Mouse (Mus musculus): ENCODE measurements around the gene Clec11a. TPM values are rescaled to one million over a fixed set of nuclear protein-coding genes. Genes with fewer than 3 reads are reported as not detected.

Gene Clec11a
- polyA plus RNA-seq, 1 experiment from 2014 or later, result 3.8 TPM

DNA sequence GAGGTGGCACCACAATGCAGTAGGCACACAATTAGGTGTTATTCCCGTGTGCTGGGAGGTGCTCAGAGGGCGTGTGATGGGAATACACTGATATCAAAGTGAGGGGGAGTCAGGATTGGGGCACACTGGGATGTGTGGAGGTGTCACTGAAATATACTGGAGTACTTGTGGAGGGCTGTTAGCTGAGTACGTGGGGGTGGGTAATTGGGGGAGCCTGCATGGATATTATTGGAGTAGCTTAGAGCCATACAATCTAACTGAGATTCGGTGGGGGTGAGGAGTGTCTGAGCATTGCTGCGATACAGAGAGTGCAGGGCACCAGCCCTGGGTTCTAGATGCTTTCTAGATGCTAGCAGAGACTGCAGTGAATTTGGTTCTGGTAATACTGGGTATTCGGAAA is 33.5 kb upstream of the Clec11a start:
- no peak for ATAC-seq
- no peak overlapping the region for H3K4me3 ChIP-seq (ENCODE audit: low read depth, low read length)
- WGBS, result 56% methylated on average over 6 of the region's 6 CpGs
- no peak overlapping the region for H3K4me2 ChIP-seq (replicated peaks; ENCODE audit: low read depth)
- no peak overlapping the region for H3K9ac ChIP-seq (ENCODE audit: low read depth, low read length)
- TF ChIP-seq CTCF (IDR thresholded peaks at IDR 0.05; ENCODE audit: low read depth), result no peak
- no peaks in the 10 kb centered on the region for H3K9me3 ChIP-seq (ENCODE audit: control insufficient read depth)
- no peaks in the 10 kb centered on the region for H3K4me1 ChIP-seq (replicated peaks; ENCODE audit: control insufficient read depth, insufficient read depth, low read length)
- H3K36me3 ChIP-seq (ENCODE audit: control insufficient read depth, insufficient read depth), result no peaks in the 10 kb centered on the region
- peaks cover 40% of the 10 kb centered on the region for H3K27me3 ChIP-seq (replicated peaks; ENCODE audit: control insufficient read depth, insufficient read depth, low read length)
- H3K27ac ChIP-seq (ENCODE audit: low read depth, low read length), result no peak overlapping the region

DNA sequence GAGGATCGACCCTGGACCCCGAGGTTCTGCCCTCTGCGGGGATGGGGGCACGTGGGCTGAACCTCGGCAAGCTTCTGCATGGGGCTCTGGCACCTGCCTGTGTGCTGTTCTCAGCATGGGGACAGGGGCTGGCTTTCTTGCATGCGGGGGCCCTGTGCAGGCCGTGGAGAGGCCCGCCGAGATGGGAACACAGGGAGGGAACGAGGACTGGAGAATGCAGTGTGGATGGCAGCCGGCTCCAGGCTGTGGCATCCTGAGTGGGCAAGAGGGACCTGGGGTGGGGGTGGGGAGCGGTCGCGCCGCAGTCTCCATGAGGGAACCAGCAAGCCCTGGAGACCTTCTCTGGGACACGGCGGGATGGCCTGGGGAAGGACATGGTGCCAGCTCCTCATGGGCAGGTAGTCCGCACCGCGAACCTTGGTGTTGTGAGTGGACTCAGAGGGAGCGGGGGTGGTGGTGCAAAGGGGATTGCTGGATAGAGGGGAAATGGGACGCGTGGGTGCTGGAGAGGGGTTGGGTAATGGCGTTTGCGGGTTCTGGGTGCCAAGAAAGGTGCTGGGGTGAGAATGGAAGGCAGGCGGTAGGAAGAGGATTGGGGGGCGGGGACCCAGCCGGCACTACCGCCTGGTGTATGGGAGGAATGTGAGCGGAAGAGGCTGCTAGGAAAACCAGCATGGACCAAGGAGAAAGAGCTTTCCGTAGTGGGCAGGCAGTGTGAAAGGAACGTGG is 30.6 kb upstream of the Clec11a start:
- H3K4me1 ChIP-seq (replicated peaks; ENCODE audit: control insufficient read depth, insufficient read depth, low read length), result no peaks in the 10 kb centered on the region
- H3K4me2 ChIP-seq (replicated peaks; ENCODE audit: low read depth), result no peak overlapping the region
- no peak overlapping the region for H3K9ac ChIP-seq (ENCODE audit: low read depth, low read length)
- no peaks in the 10 kb centered on the region for H3K36me3 ChIP-seq (ENCODE audit: control insufficient read depth, insufficient read depth)
- H3K9me3 ChIP-seq (ENCODE audit: control insufficient read depth), result no peaks in the 10 kb centered on the region
- no peak for TF ChIP-seq CTCF (IDR thresholded peaks at IDR 0.05; ENCODE audit: low read depth)
- no peak overlapping the region for H3K4me3 ChIP-seq (ENCODE audit: low read depth, low read length)
- H3K27ac ChIP-seq (ENCODE audit: low read depth, low read length), result no peak overlapping the region
- WGBS, result 6% methylated on average over 32 of the region's 32 CpGs
- no peak for ATAC-seq
- H3K27me3 ChIP-seq (replicated peaks; ENCODE audit: control insufficient read depth, insufficient read depth, low read length), result peaks cover 53% of the 10 kb centered on the region

DNA sequence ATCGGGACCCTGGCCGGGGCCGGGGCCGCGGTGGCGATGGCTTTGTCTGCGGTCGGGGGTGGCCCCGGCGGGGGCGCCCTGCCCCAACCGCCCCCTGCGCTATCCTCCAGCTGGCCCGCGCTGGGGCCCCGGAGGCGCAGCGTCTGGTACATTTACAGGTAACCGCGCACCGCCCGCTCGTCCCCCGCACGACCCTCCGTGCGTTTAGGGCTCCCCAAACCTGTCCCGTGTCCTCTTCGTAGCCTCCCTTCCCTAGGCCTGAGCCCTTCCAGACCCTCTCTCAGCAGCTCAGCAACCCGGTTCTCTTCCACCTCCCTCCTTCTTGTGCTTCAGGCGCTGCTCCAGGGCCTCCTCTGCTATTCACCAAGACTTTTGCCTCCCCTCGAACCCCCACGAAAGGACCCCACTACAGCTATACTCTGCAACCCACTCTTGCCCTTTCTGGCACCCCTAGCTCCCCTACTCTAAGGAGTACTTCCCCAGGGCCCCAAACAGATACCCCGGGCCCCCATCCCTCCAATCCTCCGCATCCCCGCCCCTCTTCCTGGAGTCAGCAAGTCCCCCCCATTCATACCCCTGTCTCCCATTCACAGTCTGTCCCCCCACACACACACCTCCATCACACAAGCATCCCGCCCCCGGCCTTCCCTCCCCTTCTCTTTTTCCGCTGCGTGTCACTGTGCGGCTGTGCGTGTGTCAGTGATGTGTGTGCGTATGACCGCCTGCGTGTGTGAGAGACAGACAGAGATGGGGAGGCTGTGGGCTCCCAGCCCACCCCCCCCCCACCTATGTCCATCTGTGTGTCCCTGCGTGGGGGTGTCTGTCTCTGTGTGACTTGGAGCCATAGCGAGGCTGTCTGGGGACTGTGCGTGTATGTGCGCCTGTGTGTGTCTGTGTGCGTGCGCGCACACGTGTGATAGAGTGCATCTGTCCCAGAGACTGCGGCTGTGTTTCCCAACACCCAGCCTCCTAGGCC is 29.6 kb upstream of the Clec11a start:
- peak overlapping the region; percentile 54 for H3K4me2 ChIP-seq (replicated peaks; ENCODE audit: low read depth)
- no peak for TF ChIP-seq CTCF (IDR thresholded peaks at IDR 0.05; ENCODE audit: low read depth)
- peaks cover 53% of the 10 kb centered on the region for H3K27me3 ChIP-seq (replicated peaks; ENCODE audit: control insufficient read depth, insufficient read depth, low read length)
- no peaks in the 10 kb centered on the region for H3K36me3 ChIP-seq (ENCODE audit: control insufficient read depth, insufficient read depth)
- H3K9ac ChIP-seq (ENCODE audit: low read depth, low read length), result no peak overlapping the region
- H3K9me3 ChIP-seq (ENCODE audit: control insufficient read depth), result no peaks in the 10 kb centered on the region
- 5% methylated on average over 51 of the region's 54 CpGs for WGBS
- no peak for ATAC-seq
- H3K4me1 ChIP-seq (replicated peaks; ENCODE audit: control insufficient read depth, insufficient read depth, low read length), result no peaks in the 10 kb centered on the region
- no peak overlapping the region for H3K27ac ChIP-seq (ENCODE audit: low read depth, low read length)
- peak overlapping the region; percentile 20; the same call in 1 of the 2 replicates for H3K4me3 ChIP-seq (ENCODE audit: low read depth, low read length)

DNA sequence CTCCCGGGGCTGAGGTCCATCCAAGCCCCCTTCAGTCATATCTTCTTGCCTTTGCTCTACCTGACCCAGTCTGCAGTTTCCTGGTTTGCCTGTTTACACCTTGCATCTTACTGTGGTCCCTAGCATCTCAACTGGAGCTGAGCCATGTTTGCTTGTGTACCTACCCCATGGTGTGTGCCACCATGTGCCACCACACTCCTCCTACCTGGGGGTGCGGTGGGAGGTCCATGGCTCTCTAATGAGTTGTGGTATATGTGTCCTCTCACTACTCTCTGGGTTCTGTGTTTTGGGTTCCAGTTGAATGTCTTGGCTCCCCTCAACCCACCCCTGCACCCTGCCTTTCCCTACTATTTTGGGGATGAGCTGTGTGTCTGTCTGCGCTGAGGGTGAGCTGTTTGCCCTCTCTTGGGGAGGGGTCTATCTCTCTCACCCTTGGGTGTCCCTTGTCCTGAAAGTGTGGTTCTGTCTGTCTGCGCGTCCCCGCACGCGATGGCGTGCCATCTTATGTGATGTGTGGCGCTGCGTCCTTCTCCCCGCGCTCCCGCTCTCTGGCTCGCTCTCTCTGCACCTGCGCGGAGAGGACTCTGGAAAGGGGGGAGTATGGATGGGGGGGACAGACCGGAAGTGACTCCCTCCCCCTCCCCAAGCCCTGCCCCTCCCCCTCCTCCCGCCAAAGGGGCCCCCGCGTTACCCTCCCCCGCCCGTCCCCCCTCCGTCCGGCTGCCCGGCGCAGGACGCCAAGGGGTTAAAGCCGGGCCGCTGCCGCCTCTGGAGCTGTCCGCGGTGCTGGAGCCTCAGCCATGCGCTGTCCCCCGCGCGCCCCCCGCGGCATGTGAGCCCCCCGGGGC is 28.6 kb upstream of the Clec11a start:
- TF ChIP-seq CTCF (IDR thresholded peaks at IDR 0.05; ENCODE audit: low read depth), result no peak
- H3K27ac ChIP-seq (ENCODE audit: low read depth, low read length), result no peak overlapping the region
- no peaks in the 10 kb centered on the region for H3K4me1 ChIP-seq (replicated peaks; ENCODE audit: control insufficient read depth, insufficient read depth, low read length)
- ATAC-seq, result 0 out of 2 replicates have a peak, but pooled peaks have one; percentile 16
- H3K9ac ChIP-seq (ENCODE audit: low read depth, low read length), result no peak overlapping the region
- H3K4me2 ChIP-seq (replicated peaks; ENCODE audit: low read depth), result peak overlapping the region; percentile 54
- peak overlapping the region; percentile 20; the same call in 1 of the 2 replicates for H3K4me3 ChIP-seq (ENCODE audit: low read depth, low read length)
- H3K27me3 ChIP-seq (replicated peaks; ENCODE audit: control insufficient read depth, insufficient read depth, low read length), result peaks cover 53% of the 10 kb centered on the region
- no peaks in the 10 kb centered on the region for H3K9me3 ChIP-seq (ENCODE audit: control insufficient read depth)
- no peaks in the 10 kb centered on the region for H3K36me3 ChIP-seq (ENCODE audit: control insufficient read depth, insufficient read depth)
- WGBS, result 6% methylated on average over 20 of the region's 40 CpGs

DNA sequence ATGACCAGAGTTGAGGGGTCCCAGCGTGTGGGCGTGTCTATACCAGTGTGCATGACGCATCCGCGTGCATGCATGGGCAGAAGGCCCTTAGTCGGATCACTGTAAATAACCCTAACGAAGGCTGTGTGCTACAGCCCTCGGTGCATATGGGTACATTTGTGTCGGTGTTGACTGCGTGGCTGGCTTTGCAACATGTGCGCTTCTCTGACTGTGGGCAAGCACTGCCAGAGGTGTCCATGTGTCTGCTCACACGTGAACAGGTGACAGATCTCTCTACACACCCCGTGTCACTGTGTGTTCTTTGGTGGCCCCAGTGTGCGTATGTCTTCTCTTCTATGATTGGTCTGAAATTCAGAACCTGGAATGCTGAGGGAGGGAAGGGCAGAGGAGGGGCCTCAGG is 27.4 kb upstream of the Clec11a start:
- TF ChIP-seq CTCF (IDR thresholded peaks at IDR 0.05; ENCODE audit: low read depth), result no peak
- no peaks in the 10 kb centered on the region for H3K9me3 ChIP-seq (ENCODE audit: control insufficient read depth)
- H3K4me3 ChIP-seq (ENCODE audit: low read depth, low read length), result no peak overlapping the region
- H3K27ac ChIP-seq (ENCODE audit: low read depth, low read length), result no peak overlapping the region
- H3K4me2 ChIP-seq (replicated peaks; ENCODE audit: low read depth), result no peak overlapping the region
- no peak for ATAC-seq
- H3K9ac ChIP-seq (ENCODE audit: low read depth, low read length), result no peak overlapping the region
- no peaks in the 10 kb centered on the region for H3K36me3 ChIP-seq (ENCODE audit: control insufficient read depth, insufficient read depth)
- H3K27me3 ChIP-seq (replicated peaks; ENCODE audit: control insufficient read depth, insufficient read depth, low read length), result peaks cover 52% of the 10 kb centered on the region
- no peaks in the 10 kb centered on the region for H3K4me1 ChIP-seq (replicated peaks; ENCODE audit: control insufficient read depth, insufficient read depth, low read length)
- WGBS, result 66% methylated on average over 14 of the region's 14 CpGs
